Mouse (Mus musculus): ENCODE data around the gene 2210418O10Rik. TPM values are rescaled to one million over a fixed set of nuclear protein-coding genes. Genes with fewer than 3 reads are reported as not detected.

Gene 2210418O10Rik
- polyA plus RNA-seq (2014; fragmentation: Illumina TruSeq; extraction: RNeasy Lipid Tissue Mini Kit (QIAGEN cat#74804); ENCODE audit: insufficient read depth, low read depth, low replicate concordance): 4.9 TPM

DNA sequence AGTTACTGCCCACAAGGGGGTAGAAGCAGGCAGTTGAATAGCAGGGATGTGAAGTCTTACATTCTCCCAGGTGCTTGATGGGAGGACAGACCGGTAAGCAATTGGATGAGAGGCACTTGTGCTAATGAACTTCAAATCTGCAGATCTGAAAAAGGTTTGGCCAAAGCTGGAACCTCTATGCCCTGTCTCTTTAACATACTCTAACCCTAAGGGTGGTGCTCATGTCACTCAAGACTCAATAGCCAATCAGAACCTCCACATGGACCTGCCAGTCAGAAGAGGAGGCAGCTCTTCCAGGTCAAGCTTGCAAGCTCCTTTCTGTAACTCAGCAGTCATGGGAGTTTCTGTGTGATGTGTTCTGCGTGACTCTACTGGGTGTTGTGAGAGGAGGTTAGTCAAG is at the start of gene 2210418O10Rik:
Gene 2210418O10Rik, plus strand, starts transcription at position 301 of the 400 bp plus-strand sequence.

Other genes starting within 250 kb of the 2210418O10Rik start
- 6.0 TPM for gene Gm2004, start 76.7 kb upstream of the 2210418O10Rik start, polyA plus RNA-seq (2014; fragmentation: Illumina TruSeq; extraction: RNeasy Lipid Tissue Mini Kit (QIAGEN cat#74804); ENCODE audit: insufficient read depth, low read depth, low replicate concordance)
- gene Gm11009, start 92.9 kb downstream of the 2210418O10Rik start, polyA plus RNA-seq (2014; fragmentation: Illumina TruSeq; extraction: RNeasy Lipid Tissue Mini Kit (QIAGEN cat#74804); ENCODE audit: insufficient read depth, low read depth, low replicate concordance): not detected
- 3.2 TPM for gene Gm14435, start 197.0 kb downstream of the 2210418O10Rik start, polyA plus RNA-seq (2014; fragmentation: Illumina TruSeq; extraction: RNeasy Lipid Tissue Mini Kit (QIAGEN cat#74804); ENCODE audit: insufficient read depth, low read depth, low replicate concordance)